Mouse (Mus musculus) midbrain, postnatal 0 days (tissue): ENCODE results near the gene Gm4858. TPM values are rescaled to one million over a fixed set of nuclear protein-coding genes. Genes with fewer than 3 reads are reported as not detected.
A peak's percentile ranks its signal among the peaks of the same experiment; 100 is the strongest.

Experiments
- ATAC-seq: fragments of 200-750 bp; cut with Nextera tagmentation; 2 replicates; pipeline ENCODE4 v1.8.0; 2017; ENCODE audit warnings: moderate number of reproducible peaks, mild to moderate bottlenecking, moderate TSS enrichment, moderate library complexity; ENCODE audit not compliant: low FRiP score
- DNase-seq: peaks from one replicate; pipeline ENCODE4 v3.0.0-alpha.2; 2015; ENCODE audit warnings: low spot score
- H3K27ac ChIP-seq: fragments of 300-500 bp; sonication (generic); 2 replicates; pipeline ENCODE4 v1.5.1; 2014; ENCODE audit warnings: low read depth, mild to moderate bottlenecking, low read length, mixed read lengths
- H3K27me3 ChIP-seq: fragments of 300-500 bp; sonication (generic); 2 replicates; pipeline ENCODE4 v1.6.1; 2014; ENCODE audit warnings: low read length, control low read depth, mixed read lengths; ENCODE audit not compliant: insufficient read depth
- H3K36me3 ChIP-seq: fragments of 300-500 bp; sonication (generic); 2 replicates; pipeline ENCODE4 v1.6.1; 2014; ENCODE audit warnings: low read length, control low read depth, mixed read lengths; ENCODE audit not compliant: insufficient read depth
- H3K4me1 ChIP-seq: fragments of 300-500 bp; sonication (generic); 2 replicates; pipeline ENCODE4 v1.6.1; 2014; ENCODE audit warnings: mild to moderate bottlenecking, control low read depth, antibody characterized with exemption, low read length, mixed read lengths; ENCODE audit not compliant: insufficient read depth
- H3K4me2 ChIP-seq: fragments of 300-500 bp; sonication (generic); 2 replicates; pipeline ENCODE4 v1.6.1; 2014; ENCODE audit warnings: low read depth, mild to moderate bottlenecking, low read length, mixed read lengths; ENCODE audit not compliant: poor library complexity, severe bottlenecking
- H3K4me3 ChIP-seq: fragments of 300-500 bp; sonication (generic); 2 replicates; pipeline ENCODE4 v1.5.1; 2014; ENCODE audit warnings: low read depth, mild to moderate bottlenecking, low read length, moderate library complexity
- H3K9ac ChIP-seq: fragments of 300-500 bp; sonication (generic); replicated peaks from 2 replicates; pipeline ENCODE4 v1.6.1; 2014; ENCODE audit warnings: mild to moderate bottlenecking, low read length, moderate library complexity, mixed read lengths; ENCODE audit not compliant: poor library complexity, severe bottlenecking
- H3K9me3 ChIP-seq: fragments of 300-500 bp; sonication (generic); 2 replicates; pipeline ENCODE4 v1.6.1; 2016; ENCODE audit warnings: low read length, control low read depth
- CTCF ChIP-seq: IDR thresholded peaks from 2 replicates; pipeline ENCODE4 v1.5.1; 2016; ENCODE audit warnings: antibody characterized with exemption, mild to moderate bottlenecking
- WGBS: fragments of 180-500 bp; shearing (Covaris S2); extraction: QIAGEN DNeasy Blood & Tissue Kit; methylation state at CpG from one replicate; pipeline ENCODE4 v1.1.7; 2014; 5-methylcytosine and 5-hydroxymethylcytosine counted together
- polyA plus RNA-seq: library from polyadenylated mRNA; unstranded; fragments of >200 nt; fragmentation: Nextera tagmentation; extraction: Ambion mirVana; gene quantifications from 2 replicates; pipeline ENCODE4 v1.2.1, GENCODE M21; 2015
- total RNA-seq: library from RNA; depleted of rRNA; stranded (reverse); fragments of >200 nt; gene quantifications from 2 replicates; pipeline ENCODE4 v1.2.3, GENCODE M21; 2014; rRNA removed

Gene Gm4858
- total and polyA plus RNA-seq, 2 experiments from 2014 or later = not detected

DNA sequence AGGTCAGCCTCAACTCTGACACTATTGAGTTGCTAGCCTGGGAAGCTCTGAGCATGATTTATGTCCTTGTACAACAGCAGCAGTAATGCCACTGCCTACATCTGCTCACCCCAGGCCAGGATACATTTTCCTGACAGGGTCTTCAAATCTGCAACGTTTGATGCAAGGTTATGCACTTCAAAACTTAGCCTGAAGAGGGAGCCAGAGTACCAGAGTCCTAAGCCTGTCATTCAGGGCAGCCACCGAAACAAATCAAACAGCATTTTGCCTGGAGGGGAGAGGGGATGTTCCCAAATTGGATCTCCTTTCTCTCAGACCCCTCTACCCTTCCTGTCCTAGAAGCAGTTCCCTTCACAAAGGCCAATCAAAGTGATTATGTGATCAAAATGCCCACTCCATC is 45.9 kb downstream of the Gm4858 start:
- Histone ChIP-seq H3K4me2 (no peak overlapping the region), H3K9me3 (no peaks in the 10 kb centered on the region), H3K4me1 (no peaks in the 10 kb centered on the region), H3K9ac (no peak overlapping the region), H3K27ac (no peak overlapping the region), H3K4me3 (no peak overlapping the region), H3K27me3 (no peaks in the 10 kb centered on the region), H3K36me3 (no peaks in the 10 kb centered on the region)
- TF ChIP-seq CTCF = peak; percentile 75
- ATAC-seq = no peak
- DNase-seq = peak; percentile 63
- 2% methylated on average over 2 of the region's 2 CpGs for WGBS

- H3K4me2 ChIP-seq = no peak overlapping the region
- H3K4me3 ChIP-seq = no peak overlapping the region
- H3K4me1 ChIP-seq = no peaks in the 10 kb centered on the region
- no peaks in the 10 kb centered on the region for H3K36me3 ChIP-seq
- TF ChIP-seq CTCF = 0 out of 2 replicates have a peak, but pooled peaks have one; percentile 4
- H3K9ac ChIP-seq = no peak overlapping the region
- H3K27me3 ChIP-seq = no peaks in the 10 kb centered on the region
- WGBS = 55% methylated on average over 4 of the region's 4 CpGs
- DNase-seq = no peak
- H3K27ac ChIP-seq = no peak overlapping the region
- H3K9me3 ChIP-seq = no peaks in the 10 kb centered on the region
- ATAC-seq = no peak
These were observed 50.5 kb downstream of the Gm4858 start for GRCm38 (mm10) chr3:93119101-93119500.

Other genes starting within 250 kb of the Gm4858 start
- gene Kprp, start 241.6 kb upstream of the Gm4858 start, total RNA-seq = 0.82 TPM in 1 of 2 replicates, not detected in the other
- not detected in 2 replicates for gene Kprp, start 241.6 kb upstream of the Gm4858 start, polyA plus RNA-seq
- gene Lce1l, start 217.5 kb upstream of the Gm4858 start, total RNA-seq = not detected in 2 replicates
- not detected in 2 replicates for gene Lce1l, start 217.5 kb upstream of the Gm4858 start, polyA plus RNA-seq
- gene 2310050C09Rik, start 198.6 kb upstream of the Gm4858 start, total RNA-seq = 0.71 TPM in 1 of 2 replicates, not detected in the other
- gene 2310050C09Rik, start 198.6 kb upstream of the Gm4858 start, polyA plus RNA-seq = not detected in 2 replicates
- not detected in 2 replicates for gene Lce3a, start 142.6 kb upstream of the Gm4858 start, total RNA-seq
- not detected in 2 replicates for gene Lce3a, start 142.6 kb upstream of the Gm4858 start, polyA plus RNA-seq
- gene Lce3b, start 135.8 kb upstream of the Gm4858 start, total RNA-seq = not detected in 2 replicates
- not detected in 2 replicates for gene Lce3b, start 135.8 kb upstream of the Gm4858 start, polyA plus RNA-seq
- not detected in 2 replicates for gene Lce3c, start 124.3 kb upstream of the Gm4858 start, total RNA-seq
- gene Lce3c, start 124.3 kb upstream of the Gm4858 start, polyA plus RNA-seq = not detected in 2 replicates
- gene Lce3d, start 111.4 kb upstream of the Gm4858 start, total RNA-seq = not detected in 2 replicates
- not detected in 2 replicates for gene Lce3d, start 111.4 kb upstream of the Gm4858 start, polyA plus RNA-seq
- gene Lce3e, start 101.8 kb upstream of the Gm4858 start, total RNA-seq = not detected in 2 replicates
- not detected in 2 replicates for gene Lce3e, start 101.8 kb upstream of the Gm4858 start, polyA plus RNA-seq
- not detected in 2 replicates for gene Lce3f, start 76.6 kb upstream of the Gm4858 start, total RNA-seq
- gene Lce3f, start 76.6 kb upstream of the Gm4858 start, polyA plus RNA-seq = not detected in 2 replicates
- gene Crct1, start 53.1 kb upstream of the Gm4858 start, total RNA-seq = 1.7 and 6.4 TPM in 2 replicates
- 1.3 and 2.5 TPM in 2 replicates for gene Crct1, start 53.1 kb upstream of the Gm4858 start, polyA plus RNA-seq
- 15.7 TPM in 1 of 2 replicates, not detected in the other for gene Lce1m, start 49.8 kb upstream of the Gm4858 start, total RNA-seq
- not detected in 2 replicates for gene Lce1m, start 49.8 kb upstream of the Gm4858 start, polyA plus RNA-seq
- gene Crnn, start 76.0 kb downstream of the Gm4858 start, total RNA-seq = 0.33 TPM in 1 of 2 replicates, not detected in the other
- not detected in 2 replicates for gene Crnn, start 76.0 kb downstream of the Gm4858 start, polyA plus RNA-seq
- gene Flg2, start 128.5 kb downstream of the Gm4858 start, total RNA-seq = 1.4 TPM in 1 of 2 replicates, not detected in the other
- not detected in 2 replicates for gene Flg2, start 128.5 kb downstream of the Gm4858 start, polyA plus RNA-seq
- gene Flg, start 204.7 kb downstream of the Gm4858 start, total RNA-seq = 16.3 TPM in 1 of 2 replicates, not detected in the other
- not detected in 2 replicates for gene Flg, start 204.7 kb downstream of the Gm4858 start, polyA plus RNA-seq